29 mouse cellular contexts compared by ENCODE assay signal in genomic region chr16:90851621-90852334, GRCm38 (mm10). TPM values are rescaled to one million over a fixed set of nuclear protein-coding genes. Genes with fewer than 3 reads are reported as not detected.
DNase-seq lines count a peak whose midpoint lies in the region; ATAC-seq and TF ChIP-seq lines count a peak whose summit lies in the region.
"Had no signal": no experiment of that assay in that cellular context is flagged by ENCODE, and none has a peak within 500 bp of the region (broad histone marks: within the 10 kb centered on the region; RNA-seq: fewer than 3 reads in every experiment).

No protein-coding gene starts in this region.

- no peaks in the 10 kb centered on the region; the same call in 1 of the 2 replicates for H3K27me3 ChIP-seq in embryonic facial prominence, embryonic 10.5 days (replicated peaks; ENCODE audit: low read depth, poor library complexity, severe bottlenecking)
- no peaks in the 10 kb centered on the region for H3K27me3 ChIP-seq in embryonic facial prominence, embryonic 13.5 days
- no peaks in the 10 kb centered on the region for H3K27me3 ChIP-seq in limb, embryonic 10.5 days (ENCODE audit: low read depth, poor library complexity, severe bottlenecking)
- no peaks in the 10 kb centered on the region for H3K27me3 ChIP-seq in heart, embryonic 10.5 days (ENCODE audit: insufficient read depth, poor library complexity, severe bottlenecking)
- H3K27me3 ChIP-seq: forebrain, embryonic 13.5 days; heart, embryonic 12.5 days; heart, embryonic 15.5 days; hindbrain, embryonic 13.5 days had no signal

- no peak; the same call in 1 of the 2 replicates for ATAC-seq in embryonic facial prominence, embryonic 13.5 days (ENCODE audit: insufficient number of reproducible peaks, insufficient read depth, low FRiP score, low TSS enrichment, low read depth)
- ATAC-seq: inflammation-experienced regulatory T-cells, adult 6 months; intestine, embryonic 16.5 days had no signal

- H3K4me3 ChIP-seq in embryonic facial prominence, embryonic 10.5 days = no peak overlapping the region
- no peak overlapping the region for H3K4me3 ChIP-seq in embryonic facial prominence, embryonic 13.5 days
- peak overlapping the region; percentile 6; the same call in 1 of the 2 replicates for H3K4me3 ChIP-seq in limb, embryonic 10.5 days
- H3K4me3 ChIP-seq in heart, embryonic 10.5 days = no peak overlapping the region
- H3K4me3 ChIP-seq in gastrocnemius, adult 2 months = no peak overlapping the region
- H3K4me3 ChIP-seq: erythroblast, embryonic 14.5 days; forebrain, embryonic 13.5 days; heart, embryonic 12.5 days; heart, embryonic 15.5 days; hindbrain, embryonic 10.5 days; hindbrain, embryonic 13.5 days had no signal

- DNase-seq in embryonic facial prominence, embryonic 10.5 days (ENCODE audit: low spot score) = peak; percentile 57
- no peak for DNase-seq in limb, embryonic 10.5 days (ENCODE audit: low spot score)
- DNase-seq in heart, embryonic 10.5 days (ENCODE audit: low spot score) = no peak
- no peak for DNase-seq in gastrocnemius, adult 2 months
- no peak for DNase-seq in urinary bladder, postnatal 36 days (ENCODE audit: low spot score in 2 of 2)
- DNase-seq: adrenal gland, adult 2 months; adrenal gland, postnatal 14 days; B cell, adult 2 months; cerebellum, adult 11 months; cerebellum, adult 2 months; cerebellum, adult 9-11 months; cerebellum, postnatal 25 days; gastrocnemius, postnatal 10 days; gastrocnemius, postnatal 36 days; heart, postnatal 10 days; heart, postnatal 36 days; kidney, adult 18-20 months had no signal

- peaks cover 76% of the 10 kb centered on the region for H3K4me1 ChIP-seq in embryonic facial prominence, embryonic 10.5 days
- peaks cover 62% of the 10 kb centered on the region for H3K4me1 ChIP-seq in embryonic facial prominence, embryonic 13.5 days
- H3K4me1 ChIP-seq in limb, embryonic 10.5 days = peaks cover 62% of the 10 kb centered on the region
- H3K4me1 ChIP-seq in heart, embryonic 10.5 days = peaks cover 26% of the 10 kb centered on the region

- intact Hi-C loops in gastrocnemius, adult 2 months (cut with DNase I) = no loop called here

- no peak overlapping the region for H3K9ac ChIP-seq in embryonic facial prominence, embryonic 13.5 days
- H3K9ac ChIP-seq: forebrain, embryonic 13.5 days; heart, embryonic 12.5 days; heart, embryonic 15.5 days; hindbrain, embryonic 13.5 days had no signal

- TF ChIP-seq CTCF in gastrocnemius, adult 2 months (IDR thresholded peaks at IDR 0.05) = no peak

- no peaks in the 10 kb centered on the region for H3K9me3 ChIP-seq in embryonic facial prominence, embryonic 10.5 days
- no peaks in the 10 kb centered on the region for H3K9me3 ChIP-seq in embryonic facial prominence, embryonic 13.5 days
- no peaks in the 10 kb centered on the region for H3K9me3 ChIP-seq in limb, embryonic 10.5 days (replicated peaks)
- no peaks in the 10 kb centered on the region for H3K9me3 ChIP-seq in heart, embryonic 10.5 days
- H3K9me3 ChIP-seq: forebrain, embryonic 13.5 days; heart, embryonic 12.5 days; heart, embryonic 15.5 days; hindbrain, embryonic 10.5 days; hindbrain, embryonic 13.5 days had no signal

- no peaks in the 10 kb centered on the region for H3K36me3 ChIP-seq in embryonic facial prominence, embryonic 10.5 days (replicated peaks)
- H3K36me3 ChIP-seq in embryonic facial prominence, embryonic 13.5 days = no peaks in the 10 kb centered on the region
- H3K36me3 ChIP-seq in limb, embryonic 10.5 days = no peaks in the 10 kb centered on the region
- no peaks in the 10 kb centered on the region for H3K36me3 ChIP-seq in heart, embryonic 10.5 days
- H3K36me3 ChIP-seq: heart, embryonic 12.5 days; heart, embryonic 15.5 days; hindbrain, embryonic 10.5 days; hindbrain, embryonic 13.5 days had no signal

- H3K4me2 ChIP-seq in embryonic facial prominence, embryonic 13.5 days = no peak overlapping the region
- H3K4me2 ChIP-seq: heart, embryonic 12.5 days; heart, embryonic 15.5 days; hindbrain, embryonic 13.5 days had no signal

- WGBS in embryonic facial prominence, embryonic 10.5 days = 34% methylated on average over 11 of the region's 11 CpGs
- 27% methylated on average over 11 of the region's 11 CpGs for WGBS in embryonic facial prominence, embryonic 13.5 days
- WGBS in limb, embryonic 10.5 days = 57% methylated on average over 11 of the region's 11 CpGs
- 58% methylated on average over 11 of the region's 11 CpGs for WGBS in heart, embryonic 10.5 days

- H3K27ac ChIP-seq in embryonic facial prominence, embryonic 10.5 days (replicated peaks) = peak overlapping the region; percentile 72; the same call in 1 of the 2 replicates
- H3K27ac ChIP-seq in embryonic facial prominence, embryonic 13.5 days = peak overlapping the region; percentile 49; the same call in 1 of the 2 replicates
- peak overlapping the region; percentile 85 for H3K27ac ChIP-seq in limb, embryonic 10.5 days
- H3K27ac ChIP-seq in heart, embryonic 10.5 days = no peak overlapping the region
- no peak overlapping the region for H3K27ac ChIP-seq in gastrocnemius, adult 2 months
- H3K27ac ChIP-seq: forebrain, embryonic 13.5 days; heart, embryonic 15.5 days; hindbrain, embryonic 10.5 days; hindbrain, embryonic 13.5 days had no signal

RNA-seq across cellular contexts. Expression of gene Eva1c, which starts 25.3 kb away (rescaled TPM):
- 0.36 and 0.41 TPM in 2 replicates for polyA plus RNA-seq in embryonic facial prominence, embryonic 10.5 days (2016; fragmentation: Nextera tagmentation; extraction: Ambion mirVana)
- polyA plus RNA-seq in embryonic facial prominence, embryonic 13.5 days (2015; fragmentation: Nextera tagmentation; extraction: Ambion mirVana) = 2.3 and 3.3 TPM in 2 replicates
- polyA plus RNA-seq in limb, embryonic 10.5 days (2016; fragmentation: Nextera tagmentation; extraction: Ambion mirVana) = 0.16 and 0.43 TPM in 2 replicates
- polyA plus RNA-seq in heart, embryonic 10.5 days (2016; fragmentation: Nextera tagmentation; extraction: Ambion mirVana) = 1.0 and 2.3 TPM in 2 replicates
- under 1 TPM; 0.10 to 0.56 TPM for total RNA-seq in gastrocnemius, adult 2 months (2021)
- total RNA-seq: common myeloid progenitor, adult 5-6 weeks; granulocyte monocyte progenitor cell, adult 5-6 weeks; MEL had no signal
- polyA plus RNA-seq: inflammation-experienced regulatory T-cells, adult 6 months had no signal

RNA-seq across cellular contexts. Expression of gene Urb1, which starts 41.6 kb away (rescaled TPM):
- 10.9 and 11.5 TPM in 2 replicates for polyA plus RNA-seq in embryonic facial prominence, embryonic 10.5 days (2016; fragmentation: Nextera tagmentation; extraction: Ambion mirVana)
- 10.4 and 12.7 TPM in 2 replicates for polyA plus RNA-seq in embryonic facial prominence, embryonic 13.5 days (2015; fragmentation: Nextera tagmentation; extraction: Ambion mirVana)
- polyA plus RNA-seq in limb, embryonic 10.5 days (2016; fragmentation: Nextera tagmentation; extraction: Ambion mirVana) = 14.1 and 14.2 TPM in 2 replicates
- polyA plus RNA-seq in heart, embryonic 10.5 days (2016; fragmentation: Nextera tagmentation; extraction: Ambion mirVana) = 8.4 and 12.7 TPM in 2 replicates
- total RNA-seq in gastrocnemius, adult 2 months (2021) = 1 to 10 TPM; 4.7 to 5.0 TPM

Comparison
In these comparisons a context has a peak if more than half of its experiments do, and no peak if none do; other contexts are left out.
1. H3K27ac ChIP-seq: peak in embryonic facial prominence, embryonic 10.5 days (single experiment), embryonic facial prominence, embryonic 13.5 days (single experiment) and limb, embryonic 10.5 days (single experiment); none in heart, embryonic 10.5 days (single experiment) and gastrocnemius, adult 2 months (single experiment).